Mouse (Mus musculus): Measurements from ENCODE around the gene Olfr701. TPM values are rescaled to one million over a fixed set of nuclear protein-coding genes. Genes with fewer than 3 reads are reported as not detected.

The Olfr701 gene
- polyA plus RNA-seq (2016; fragmentation: Nextera tagmentation; extraction: Ambion mirVana), result not detected in 2 replicates

GRCm38 (mm10) chr7:106813829-106814228, at the start of gene Olfr701:
TSS of gene Olfr701 (plus strand) at chr7:106814129.
- WGBS, result 63% methylated on average over 2 of the region's 2 CpGs
- ATAC-seq (ENCODE audit: insufficient number of reproducible peaks, low FRiP score), result no peak
- no peak within 1 kb of the TSS for H3K27ac ChIP-seq (ENCODE audit: poor library complexity, severe bottlenecking)

GRCm38 (mm10) chr7:106788330-106788729, 25.6 kb upstream of the Olfr701 start:
- no peaks in the 10 kb centered on the region for H3K36me3 ChIP-seq
- H3K27ac ChIP-seq (ENCODE audit: poor library complexity, severe bottlenecking), result no peak overlapping the region
- no peaks in the 10 kb centered on the region for H3K9me3 ChIP-seq (replicated peaks)
- no peak overlapping the region for H3K4me3 ChIP-seq
- no peaks in the 10 kb centered on the region for H3K27me3 ChIP-seq (replicated peaks)
- no peak overlapping the region for H3K9ac ChIP-seq
- no peaks in the 10 kb centered on the region for H3K4me1 ChIP-seq (replicated peaks)
- no peak for ATAC-seq (ENCODE audit: insufficient number of reproducible peaks, low FRiP score)
- H3K4me2 ChIP-seq, result no peak overlapping the region

More at GRCm38 (mm10) chr7:106813829-106814228, at the start of gene Olfr701:
- H3K9me3 ChIP-seq (replicated peaks), result no peaks in the 10 kb centered on the region
- H3K27me3 ChIP-seq (replicated peaks), result no peaks in the 10 kb centered on the region
- no peaks in the 10 kb centered on the region for H3K36me3 ChIP-seq
- H3K4me2 ChIP-seq, result no peak within 1 kb of the TSS
- H3K4me3 ChIP-seq, result no peak within 1 kb of the TSS
- no peak within 1 kb of the TSS for H3K9ac ChIP-seq
- H3K4me1 ChIP-seq (replicated peaks), result no peaks in the 10 kb centered on the region

- H3K36me3 ChIP-seq, result no peaks in the 10 kb centered on the region
- H3K4me1 ChIP-seq (replicated peaks), result no peaks in the 10 kb centered on the region
- H3K9ac ChIP-seq, result no peak within 1 kb of the TSS
- 65% methylated on average over 1 of the region's 1 CpGs for WGBS
- no peak within 1 kb of the TSS for H3K27ac ChIP-seq (ENCODE audit: poor library complexity, severe bottlenecking)
- no peaks in the 10 kb centered on the region for H3K27me3 ChIP-seq (replicated peaks)
- H3K9me3 ChIP-seq (replicated peaks), result 0 out of 2 replicates have a peak, but pooled peaks cover 3% of the 10 kb centered on the region
- no peak within 1 kb of the TSS for H3K4me3 ChIP-seq
- no peak for ATAC-seq (ENCODE audit: insufficient number of reproducible peaks, low FRiP score)
- H3K4me2 ChIP-seq, result no peak within 1 kb of the TSS
Observed at GRCm38 (mm10) chr7:106793098-106793497, 20.8 kb upstream of the Olfr701 start, which contains the start of gene Olfr699. TSS of gene Olfr699 (minus strand) at chr7:106793198.

- no peak for ATAC-seq (ENCODE audit: insufficient number of reproducible peaks, low FRiP score)
- H3K9ac ChIP-seq, result no peak within 1 kb of the TSS
- H3K9me3 ChIP-seq (replicated peaks), result no peaks in the 10 kb centered on the region
- H3K27me3 ChIP-seq (replicated peaks), result no peaks in the 10 kb centered on the region
- no peak within 1 kb of the TSS for H3K4me2 ChIP-seq
- H3K4me1 ChIP-seq (replicated peaks), result no peaks in the 10 kb centered on the region
- 90% methylated on average over 1 of the region's 1 CpGs for WGBS
- no peak within 1 kb of the TSS for H3K4me3 ChIP-seq
- no peak within 1 kb of the TSS for H3K27ac ChIP-seq (ENCODE audit: poor library complexity, severe bottlenecking)
- H3K36me3 ChIP-seq, result no peaks in the 10 kb centered on the region
Observed at GRCm38 (mm10) chr7:106808734-106809133, 5.2 kb upstream of the Olfr701 start, which contains the start of gene Olfr700. TSS of gene Olfr700 (minus strand) at chr7:106808834.

- no peak overlapping the region for H3K4me3 ChIP-seq
- ATAC-seq (ENCODE audit: insufficient number of reproducible peaks, low FRiP score), result no peak
- no peak overlapping the region for H3K27ac ChIP-seq (ENCODE audit: poor library complexity, severe bottlenecking)
- H3K9ac ChIP-seq, result no peak overlapping the region
- 34% methylated on average over 2 of the region's 2 CpGs for WGBS
- no peaks in the 10 kb centered on the region for H3K36me3 ChIP-seq
- H3K4me1 ChIP-seq (replicated peaks), result no peaks in the 10 kb centered on the region
- no peaks in the 10 kb centered on the region for H3K9me3 ChIP-seq (replicated peaks)
- H3K27me3 ChIP-seq (replicated peaks), result no peaks in the 10 kb centered on the region
- H3K4me2 ChIP-seq, result no peak overlapping the region
Observed at GRCm38 (mm10) chr7:106815775-106816174, 1.8 kb downstream of the Olfr701 start.

GRCm38 (mm10) chr7:106818414-106818813, 4.5 kb downstream of the Olfr701 start:
- H3K4me2 ChIP-seq, result no peak overlapping the region
- no peaks in the 10 kb centered on the region for H3K4me1 ChIP-seq (replicated peaks)
- no peaks in the 10 kb centered on the region for H3K36me3 ChIP-seq
- ATAC-seq (ENCODE audit: insufficient number of reproducible peaks, low FRiP score), result no peak
- no peaks in the 10 kb centered on the region for H3K9me3 ChIP-seq (replicated peaks)
- H3K27me3 ChIP-seq (replicated peaks), result no peaks in the 10 kb centered on the region
- no peak overlapping the region for H3K9ac ChIP-seq
- no peak overlapping the region for H3K4me3 ChIP-seq
- H3K27ac ChIP-seq (ENCODE audit: poor library complexity, severe bottlenecking), result no peak overlapping the region

GRCm38 (mm10) chr7:106833793-106834192, 19.9 kb downstream of the Olfr701 start, which contains the start of gene Olfr702:
TSS of gene Olfr702 (minus strand) at chr7:106833893.
- Histone ChIP-seq H3K36me3 (no peaks in the 10 kb centered on the region), H3K27me3 (replicated peaks) (no peaks in the 10 kb centered on the region), H3K4me2 (no peak within 1 kb of the TSS), H3K9ac (no peak within 1 kb of the TSS), H3K9me3 (replicated peaks) (no peaks in the 10 kb centered on the region), H3K4me1 (replicated peaks) (no peaks in the 10 kb centered on the region), H3K27ac (ENCODE audit: poor library complexity, severe bottlenecking) (no peak within 1 kb of the TSS), H3K4me3 (no peak within 1 kb of the TSS)
- no peak for ATAC-seq (ENCODE audit: insufficient number of reproducible peaks, low FRiP score)

- no peaks in the 10 kb centered on the region for H3K36me3 ChIP-seq
- no peak within 1 kb of the TSS for H3K27ac ChIP-seq (ENCODE audit: poor library complexity, severe bottlenecking)
- no peak within 1 kb of the TSS for H3K4me3 ChIP-seq
- H3K27me3 ChIP-seq (replicated peaks), result no peaks in the 10 kb centered on the region
- H3K9ac ChIP-seq, result no peak within 1 kb of the TSS
- H3K9me3 ChIP-seq (replicated peaks), result peaks cover 10% of the 10 kb centered on the region
- 46% methylated on average over 2 of the region's 2 CpGs for WGBS
- no peaks in the 10 kb centered on the region for H3K4me1 ChIP-seq (replicated peaks)
- no peak for ATAC-seq (ENCODE audit: insufficient number of reproducible peaks, low FRiP score)
- no peak within 1 kb of the TSS for H3K4me2 ChIP-seq
Observed at GRCm38 (mm10) chr7:106843060-106843459, 29.1 kb downstream of the Olfr701 start, which contains the start of gene Olfr703. TSS of gene Olfr703 (plus strand) at chr7:106843360.

- no peaks in the 10 kb centered on the region for H3K27me3 ChIP-seq (replicated peaks)
- no peaks in the 10 kb centered on the region for H3K4me1 ChIP-seq (replicated peaks)
- H3K9me3 ChIP-seq (replicated peaks), result no peaks in the 10 kb centered on the region
- H3K4me2 ChIP-seq, result no peak within 1 kb of the TSS
- ATAC-seq (ENCODE audit: insufficient number of reproducible peaks, low FRiP score), result no peak
- H3K27ac ChIP-seq (ENCODE audit: poor library complexity, severe bottlenecking), result no peak within 1 kb of the TSS
- H3K4me3 ChIP-seq, result no peak within 1 kb of the TSS
- no peaks in the 10 kb centered on the region for H3K36me3 ChIP-seq
- no peak within 1 kb of the TSS for H3K9ac ChIP-seq
Observed at GRCm38 (mm10) chr7:106862885-106863284, 49.0 kb downstream of the Olfr701 start, which contains the start of gene Olfr704. TSS of gene Olfr704 (plus strand) at chr7:106863185.

Other genes starting within 250 kb of the Olfr701 start
- not detected in 2 replicates for gene Olfr693, start 133.5 kb upstream of the Olfr701 start, polyA plus RNA-seq (2016; fragmentation: Nextera tagmentation; extraction: Ambion mirVana)
- gene Olfr694, start 122.3 kb upstream of the Olfr701 start, polyA plus RNA-seq (2016; fragmentation: Nextera tagmentation; extraction: Ambion mirVana), result not detected in 2 replicates
- gene Olfr695, start 97.7 kb upstream of the Olfr701 start, polyA plus RNA-seq (2016; fragmentation: Nextera tagmentation; extraction: Ambion mirVana), result not detected in 2 replicates
- not detected in 2 replicates for gene Olfr697, start 71.7 kb upstream of the Olfr701 start, polyA plus RNA-seq (2016; fragmentation: Nextera tagmentation; extraction: Ambion mirVana)
- not detected in 2 replicates for gene Olfr698, start 58.7 kb upstream of the Olfr701 start, polyA plus RNA-seq (2016; fragmentation: Nextera tagmentation; extraction: Ambion mirVana)
- gene Olfr699, start 20.9 kb upstream of the Olfr701 start, polyA plus RNA-seq (2016; fragmentation: Nextera tagmentation; extraction: Ambion mirVana), result not detected in 2 replicates
- gene Olfr700, start 5.3 kb upstream of the Olfr701 start, polyA plus RNA-seq (2016; fragmentation: Nextera tagmentation; extraction: Ambion mirVana), result not detected in 2 replicates
- not detected in 2 replicates for gene Olfr702, start 19.8 kb downstream of the Olfr701 start, polyA plus RNA-seq (2016; fragmentation: Nextera tagmentation; extraction: Ambion mirVana)
- gene Olfr703, start 29.2 kb downstream of the Olfr701 start, polyA plus RNA-seq (2016; fragmentation: Nextera tagmentation; extraction: Ambion mirVana), result not detected in 2 replicates
- not detected in 2 replicates for gene Olfr704, start 49.1 kb downstream of the Olfr701 start, polyA plus RNA-seq (2016; fragmentation: Nextera tagmentation; extraction: Ambion mirVana)
- gene Olfr705, start 62.8 kb downstream of the Olfr701 start, polyA plus RNA-seq (2016; fragmentation: Nextera tagmentation; extraction: Ambion mirVana), result not detected in 2 replicates
- gene Olfr706, start 74.0 kb downstream of the Olfr701 start, polyA plus RNA-seq (2016; fragmentation: Nextera tagmentation; extraction: Ambion mirVana), result not detected in 2 replicates
- gene Olfr707, start 87.1 kb downstream of the Olfr701 start, polyA plus RNA-seq (2016; fragmentation: Nextera tagmentation; extraction: Ambion mirVana), result not detected in 2 replicates
- not detected in 2 replicates for gene Olfr1532-ps1, start 93.9 kb downstream of the Olfr701 start, polyA plus RNA-seq (2016; fragmentation: Nextera tagmentation; extraction: Ambion mirVana)
- not detected in 2 replicates for gene Olfr709-ps1, start 118.1 kb downstream of the Olfr701 start, polyA plus RNA-seq (2016; fragmentation: Nextera tagmentation; extraction: Ambion mirVana)
- not detected in 2 replicates for gene Olfr710, start 134.2 kb downstream of the Olfr701 start, polyA plus RNA-seq (2016; fragmentation: Nextera tagmentation; extraction: Ambion mirVana)
- gene Olfr6, start 149.8 kb downstream of the Olfr701 start, polyA plus RNA-seq (2016; fragmentation: Nextera tagmentation; extraction: Ambion mirVana), result not detected in 2 replicates
- gene Olfr711, start 161.3 kb downstream of the Olfr701 start, polyA plus RNA-seq (2016; fragmentation: Nextera tagmentation; extraction: Ambion mirVana), result not detected in 2 replicates
- not detected in 2 replicates for gene Olfr2, start 191.9 kb downstream of the Olfr701 start, polyA plus RNA-seq (2016; fragmentation: Nextera tagmentation; extraction: Ambion mirVana)
- gene Olfr713, start 217.0 kb downstream of the Olfr701 start, polyA plus RNA-seq (2016; fragmentation: Nextera tagmentation; extraction: Ambion mirVana), result not detected in 2 replicates

Data from heart, embryonic 12.5 days (tissue).